Mouse (Mus musculus) adrenal gland, adult 18-20 months (tissue): ENCODE measurements at regions not wholly inside any gene's neighbourhood (a gene's known extent, or its start where the extent isn't known, plus 50 kb on each side); places are given as distances from the start of the nearest gene placed in this dataset.

Experiments used
- DNase-seq, 2 experiments: peaks; one replicate each; pipeline ENCODE4 v3.0.0; 2021 to 2022; ENCODE audit warnings: low spot score in 2 of 2

- DNase-seq: no peak
These were observed 126.5 kb upstream of the Meis1 start for GRCm38 (mm10) chr11:19145263-19145662.

DNA sequence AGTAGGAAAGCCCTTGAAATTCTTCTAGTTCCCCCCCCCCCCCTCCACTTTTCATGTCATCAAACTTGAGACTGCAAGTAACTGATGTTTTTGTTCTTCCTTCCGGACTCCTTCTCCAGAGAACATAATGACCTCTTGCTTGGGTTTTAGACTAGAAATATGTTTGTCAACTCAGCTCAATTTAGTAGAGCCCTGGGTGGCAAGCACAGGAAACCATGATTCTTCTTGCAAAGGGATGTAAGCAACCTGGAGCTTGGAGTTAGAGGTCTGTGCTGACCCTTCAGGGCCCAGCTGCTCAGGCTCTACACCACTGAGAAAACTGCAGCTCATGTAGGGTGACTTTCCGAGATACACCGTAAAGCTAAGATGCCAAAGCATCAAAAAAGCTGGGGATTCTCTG is 127.2 kb upstream of the Meis1 start:
- DNase-seq: no peak

DNA sequence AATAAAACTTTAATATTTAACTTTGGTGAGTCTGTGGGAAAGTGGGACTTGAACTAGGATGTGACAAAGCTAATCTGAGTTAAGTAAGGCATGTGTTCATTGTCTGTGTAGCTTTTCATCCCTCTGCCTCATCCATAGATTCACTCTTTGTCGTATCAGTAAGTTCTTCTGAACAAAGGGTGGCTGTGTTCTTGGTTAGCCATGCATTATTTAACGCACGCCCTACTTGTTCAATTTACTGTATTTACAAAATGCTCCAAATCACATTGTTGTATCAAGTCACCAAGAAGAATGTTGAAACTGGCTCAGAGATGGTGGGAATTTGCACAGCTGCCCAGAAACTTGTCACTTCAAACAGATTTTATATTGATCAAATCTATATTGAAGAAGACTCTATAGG is 132.2 kb upstream of the Meis1 start:
- no peak for DNase-seq

DNA sequence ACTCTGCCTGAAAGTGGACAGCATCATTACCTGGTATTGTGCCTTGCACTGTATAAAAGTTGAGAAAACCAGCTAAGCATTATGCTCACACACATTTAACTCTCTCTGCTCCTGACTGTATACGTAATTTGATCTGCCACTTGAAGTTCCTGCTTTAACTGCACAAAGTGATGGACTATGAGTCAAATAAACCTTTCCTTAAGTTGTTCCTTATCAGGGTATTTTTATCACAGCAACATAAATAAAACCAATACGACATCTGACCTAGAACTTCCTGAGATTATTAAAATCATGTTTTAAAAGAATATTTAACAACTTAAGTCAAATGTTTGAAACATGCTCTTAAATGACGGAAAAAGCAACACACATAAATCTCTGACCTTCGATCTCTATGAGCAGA is 134.9 kb upstream of the Meis1 start:
- DNase-seq: no peak

- no peak for DNase-seq
These were observed 136.2 kb upstream of the Meis1 start for GRCm38 (mm10) chr11:19154813-19155616.

- DNase-seq: no peak
These were observed 136.8 kb upstream of the Meis1 start for GRCm38 (mm10) chr11:19155617-19155983.

DNA sequence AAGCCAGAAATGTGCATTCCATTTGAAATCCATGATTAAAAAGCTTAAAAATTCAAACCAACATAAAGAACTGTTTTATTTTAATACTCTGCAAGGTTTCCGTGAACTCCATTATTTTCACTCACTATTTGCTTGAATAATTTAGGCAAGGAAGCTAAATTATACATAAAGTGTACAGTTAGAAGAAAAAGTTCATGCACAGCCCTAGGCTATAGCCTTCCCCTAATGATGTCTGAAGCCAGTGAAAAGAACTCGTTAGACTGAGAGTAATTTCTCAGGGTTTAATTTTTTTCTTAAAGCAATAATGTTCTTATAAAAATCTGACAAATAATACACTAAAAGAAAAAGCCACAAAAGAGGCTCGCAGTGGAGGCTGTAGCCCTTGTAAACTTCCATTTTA is 141.4 kb upstream of the Meis1 start:
- DNase-seq: no peak

- DNase-seq: no peak
These were observed 141.9 kb upstream of the Meis1 start for GRCm38 (mm10) chr11:19160669-19161068.

DNA sequence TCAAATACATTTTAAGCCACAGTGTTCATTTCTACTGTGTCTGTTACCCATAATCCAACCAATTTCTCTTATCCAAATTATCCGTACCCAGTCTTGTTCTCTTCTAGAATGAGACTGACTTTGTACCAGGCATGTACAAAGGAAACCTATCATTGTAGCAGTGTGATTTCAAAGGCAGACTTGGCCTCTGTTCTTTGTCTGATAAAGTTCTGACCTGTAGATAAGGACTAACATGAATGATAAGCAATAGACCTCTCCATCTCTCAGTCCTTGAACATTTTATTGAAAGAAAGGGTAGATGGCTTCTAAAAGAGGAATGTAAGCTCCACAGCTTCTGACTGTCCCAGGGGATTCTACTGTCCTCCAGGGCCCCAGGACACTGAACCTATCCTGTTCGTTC is 152.2 kb upstream of the Meis1 start:
- no peak for DNase-seq

GRCm38 (mm10) chr11:19174305-19175017 is 155.7 kb upstream of the Meis1 start:
- DNase-seq: no peak

GRCm38 (mm10) chr11:19179290-19179689 is 160.5 kb upstream of the Meis1 start:
- DNase-seq: no peak

- DNase-seq: no peak
These were observed 171.0 kb upstream of the Meis1 start for GRCm38 (mm10) chr11:19189778-19190177.

- no peak for DNase-seq
These were observed 175.7 kb upstream of the Meis1 start for GRCm38 (mm10) chr11:19194464-19194863.

DNA sequence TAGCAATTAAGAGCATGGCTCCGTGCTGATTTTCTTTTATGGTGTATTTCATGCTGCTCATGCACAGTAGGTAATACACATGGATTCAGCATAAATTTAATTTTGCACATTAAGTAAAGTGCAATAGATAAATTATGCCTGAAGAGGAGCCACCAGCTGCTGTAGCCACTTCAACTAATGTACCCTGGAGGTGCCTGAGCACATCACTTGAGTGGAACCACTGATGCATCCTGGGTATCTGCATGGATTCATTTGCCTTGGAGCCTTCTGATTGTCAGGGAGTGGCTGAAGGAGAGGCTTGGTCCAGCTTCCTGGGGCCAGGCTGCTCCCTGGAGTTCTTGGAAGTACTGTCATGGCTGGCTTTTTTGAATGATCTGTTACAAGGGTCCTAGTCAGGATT is 179.0 kb upstream of the Meis1 start:
- no peak for DNase-seq

- no peak for DNase-seq
These were observed 184.1 kb upstream of the Meis1 start for GRCm38 (mm10) chr11:19202602-19203517.

GRCm38 (mm10) chr11:19203518-19203900 is 184.7 kb upstream of the Meis1 start:
- no peak for DNase-seq

DNA sequence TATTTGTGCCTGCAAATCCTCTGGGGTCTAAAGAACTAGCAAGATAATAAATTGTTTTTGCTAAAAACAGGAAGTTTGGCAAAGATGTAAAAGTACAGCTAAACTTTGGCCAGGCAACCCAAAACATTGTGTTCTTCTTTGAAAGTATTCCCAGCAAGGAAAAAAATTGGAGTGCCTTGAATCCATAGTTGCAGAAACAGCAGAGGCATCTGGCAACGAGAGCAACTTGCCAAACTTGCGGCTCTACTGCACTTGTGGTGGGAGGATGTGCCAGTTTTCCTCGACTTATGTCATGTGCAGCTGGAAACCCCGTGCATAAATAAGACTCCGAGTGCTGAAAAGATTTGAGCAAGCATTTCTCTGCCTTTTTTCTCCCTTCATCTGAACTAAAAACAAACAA is 185.2 kb upstream of the Meis1 start:
- peak in 1 of 2 experiments; percentile 26 for DNase-seq

DNA sequence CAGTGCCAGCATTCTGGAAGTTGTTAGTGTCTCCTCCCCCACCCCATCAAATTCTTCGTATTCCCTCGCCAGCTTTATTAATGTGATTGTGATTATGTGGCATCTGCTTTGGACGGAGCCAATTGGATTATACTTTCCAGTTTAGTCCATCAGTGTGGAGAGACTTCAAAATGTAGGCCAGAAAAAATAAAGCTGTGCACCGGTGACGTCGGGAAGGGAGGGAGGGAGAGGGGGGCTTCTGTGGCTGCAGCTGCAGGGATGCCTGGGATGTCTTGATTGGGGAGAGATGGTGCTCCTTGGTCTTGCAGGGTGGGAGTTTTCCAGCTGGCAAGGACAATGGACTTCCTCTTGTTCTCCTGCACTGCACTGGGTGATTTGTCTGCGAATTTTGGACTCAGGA is 185.7 kb upstream of the Meis1 start:
- DNase-seq: no peak

DNA sequence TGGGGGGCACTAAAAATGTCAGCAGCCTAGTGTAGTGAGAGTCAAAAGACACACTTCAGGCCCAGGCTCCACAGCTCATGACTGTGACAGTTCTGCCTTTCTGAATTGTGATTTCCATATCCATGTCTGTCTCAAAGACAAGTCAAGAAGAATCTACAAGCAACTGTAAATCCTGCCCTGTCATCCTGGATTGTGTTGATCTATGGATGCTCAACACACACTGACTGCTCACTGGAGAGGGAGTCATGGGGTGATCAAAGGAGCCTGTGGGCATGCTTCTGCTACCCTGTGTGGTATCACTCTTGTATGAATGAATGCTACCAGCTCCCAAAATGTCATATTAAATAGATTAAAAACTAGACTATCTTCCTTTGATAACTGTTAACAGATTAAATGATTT is 186.4 kb upstream of the Meis1 start:
- no peak for DNase-seq

GRCm38 (mm10) chr11:19219476-19219875 is 200.7 kb upstream of the Meis1 start:
- no peak for DNase-seq

DNA sequence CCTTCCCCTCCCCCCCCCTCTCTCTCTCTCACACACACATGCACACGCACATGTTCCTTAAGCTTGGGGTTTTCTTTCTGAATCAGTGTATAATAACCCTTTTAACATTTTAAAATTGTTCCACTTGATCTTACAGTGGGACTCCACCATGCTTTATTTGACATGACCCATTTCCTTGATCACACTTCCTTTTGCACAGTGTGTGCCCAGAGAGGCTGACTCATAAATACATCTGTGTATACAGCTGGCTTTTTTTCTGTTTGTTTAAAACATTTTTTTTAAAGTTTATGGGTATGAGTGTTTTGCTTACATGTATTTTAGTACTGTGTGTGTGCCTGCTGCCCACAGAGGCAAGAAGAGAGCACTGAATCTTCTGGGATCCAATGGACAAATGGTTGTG is 202.7 kb upstream of the Meis1 start:
- no peak for DNase-seq

GRCm38 (mm10) chr11:19226756-19227155 is 208.0 kb upstream of the Meis1 start:
- no peak for DNase-seq
